40 mouse cellular contexts compared by ENCODE assay signal in the genomic region with DNA sequence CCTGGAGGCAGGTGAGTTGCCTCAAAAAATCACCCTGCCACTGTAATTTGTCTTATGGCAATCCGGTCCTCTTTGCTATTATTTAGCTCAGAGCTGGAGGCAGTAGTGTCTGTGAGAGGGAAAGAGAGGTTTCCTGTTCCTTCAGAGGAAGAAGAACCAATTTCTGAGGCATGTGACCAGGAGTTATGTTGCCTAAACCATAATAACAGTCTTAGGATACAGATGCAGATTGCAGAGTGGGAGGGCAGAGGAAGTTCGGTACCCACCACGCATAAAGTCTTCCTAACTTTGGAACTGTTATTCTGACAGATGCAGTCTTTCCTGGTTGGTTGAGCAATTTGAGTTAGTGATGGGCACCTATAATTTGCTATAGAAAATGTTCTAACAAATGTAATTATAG. TPM values are rescaled to one million over a fixed set of nuclear protein-coding genes. Genes with fewer than 3 reads are reported as not detected.
"Had no signal": no experiment of that assay in that cellular context is flagged by ENCODE, and none has a peak within 500 bp of the region (broad histone marks: within the 10 kb centered on the region; RNA-seq: fewer than 3 reads in every experiment).

No protein-coding gene starts in this region.

- H3K36me3 ChIP-seq: heart, embryonic 13.5 days; heart, embryonic 15.5 days; hindbrain, embryonic 10.5 days; hindbrain, embryonic 12.5 days; intestine, embryonic 15.5 days; kidney, embryonic 15.5 days; limb, embryonic 13.5 days; limb, embryonic 15.5 days; liver, embryonic 12.5 days had no signal

- H3K4me2 ChIP-seq: heart, embryonic 11.5 days; heart, embryonic 13.5 days; heart, embryonic 15.5 days; hindbrain, embryonic 12.5 days; hindbrain, embryonic 14.5 days; intestine, embryonic 15.5 days; kidney, embryonic 15.5 days; limb, embryonic 13.5 days; limb, embryonic 15.5 days; liver, embryonic 12.5 days had no signal

- DNase-seq: gastrocnemius, postnatal 14 days; gastrocnemius, postnatal 36 days; heart, adult 2 months; heart, postnatal 4 days; kidney, adult 11 months; kidney, adult 2 months; kidney, adult 9 months; kidney, postnatal 14 days; kidney, postnatal 36 days; layer of hippocampus, adult 9-11 months; layer of hippocampus, postnatal 36 days; left cerebral cortex, postnatal 4 days had no signal

- H3K9me3 ChIP-seq: heart, embryonic 13.5 days; heart, embryonic 15.5 days; hindbrain, embryonic 10.5 days; hindbrain, embryonic 12.5 days; intestine, embryonic 15.5 days; kidney, embryonic 15.5 days; limb, embryonic 13.5 days; limb, embryonic 15.5 days; liver, embryonic 12.5 days had no signal

- H3K4me1 ChIP-seq: heart, embryonic 13.5 days; heart, embryonic 15.5 days; hindbrain, embryonic 10.5 days; hindbrain, embryonic 12.5 days; intestine, embryonic 15.5 days; kidney, embryonic 15.5 days; limb, embryonic 13.5 days; limb, embryonic 15.5 days; liver, embryonic 12.5 days had no signal

- H3K27me3 ChIP-seq: intestine, embryonic 15.5 days had no signal

- H3K4me3 ChIP-seq: heart, adult 2 months; heart, embryonic 13.5 days; heart, embryonic 15.5 days; hindbrain, embryonic 10.5 days; hindbrain, embryonic 12.5 days; intestine, embryonic 15.5 days; kidney, embryonic 15.5 days; limb, embryonic 13.5 days; limb, embryonic 15.5 days; liver, embryonic 12.5 days had no signal

- ATAC-seq: hindbrain, embryonic 16.5 days; inflammation-experienced regulatory T-cells, adult 6 months; intestine, embryonic 15.5 days; liver, embryonic 12.5 days had no signal

- H3K27ac ChIP-seq: heart, adult 2 months; heart, embryonic 13.5 days; heart, embryonic 15.5 days; hindbrain, embryonic 10.5 days; hindbrain, embryonic 12.5 days; hindbrain, embryonic 14.5 days; intestine, embryonic 15.5 days; kidney, embryonic 15.5 days; kidney, postnatal 0 days; limb, embryonic 13.5 days; limb, embryonic 15.5 days; liver, embryonic 12.5 days; liver, embryonic 14.5 days had no signal

- H3K9ac ChIP-seq: heart, embryonic 13.5 days; heart, embryonic 15.5 days; hindbrain, embryonic 12.5 days; hindbrain, embryonic 14.5 days; intestine, embryonic 15.5 days; kidney, embryonic 15.5 days; limb, embryonic 13.5 days; limb, embryonic 15.5 days; liver, embryonic 12.5 days; liver, embryonic 14.5 days had no signal

RNA-seq across cellular contexts. Expression of gene Ms4a8a, which starts 17.5 kb away (rescaled TPM):
- total RNA-seq: layer of hippocampus, adult 8-10 months; layer of hippocampus, postnatal 14 days; layer of hippocampus, postnatal 36 days; left cerebral cortex, postnatal 25 days; left cerebral cortex, postnatal 4 days had no signal
- polyA plus RNA-seq: heart, embryonic 11.5 days; heart, postnatal 0 days; hindbrain, embryonic 10.5 days; hindbrain, embryonic 12.5 days; hindbrain, embryonic 14.5 days; hindbrain, embryonic 16.5 days; kidney, embryonic 15.5 days; kidney, postnatal 0 days; limb, embryonic 11.5 days; limb, embryonic 13.5 days; limb, embryonic 15.5 days; liver, embryonic 12.5 days had no signal

RNA-seq across cellular contexts. Expression of gene 1700017D01Rik, which starts 32.3 kb away (rescaled TPM):
- total RNA-seq: gastrocnemius, adult 18-20 months; gastrocnemius, adult 8-10 months; gastrocnemius, postnatal 36 days; heart, adult 2 months; heart, postnatal 25 days; heart, postnatal 4 days; layer of hippocampus, adult 18-20 months; layer of hippocampus, adult 8-10 months; layer of hippocampus, postnatal 14 days; layer of hippocampus, postnatal 36 days; left cerebral cortex, adult 18-20 months; left cerebral cortex, adult 8-10 months; left cerebral cortex, postnatal 10 days; left cerebral cortex, postnatal 25 days; left cerebral cortex, postnatal 4 days had no signal
- polyA plus RNA-seq: heart, embryonic 11.5 days; heart, embryonic 13.5 days; heart, embryonic 15.5 days; heart, postnatal 0 days; hindbrain, embryonic 10.5 days; hindbrain, embryonic 12.5 days; hindbrain, embryonic 14.5 days; hindbrain, embryonic 16.5 days; inflammation-experienced regulatory T-cells, adult 6 months; intestine, embryonic 15.5 days; kidney, adult 2 months; kidney, embryonic 15.5 days; kidney, postnatal 0 days; large intestine, adult 2 months; limb, embryonic 11.5 days; limb, embryonic 13.5 days; limb, embryonic 15.5 days; liver, embryonic 12.5 days; liver, embryonic 14.5 days had no signal
